Comparison of ENCODE assay signal across 26 mouse cellular contexts in genomic region chr3:9355875-9356274, GRCm38 (mm10).
DNase-seq lines count a peak whose midpoint lies in the region; ATAC-seq and TF ChIP-seq lines count a peak whose summit lies in the region.
"Had no signal": no experiment of that assay in that cellular context is flagged by ENCODE, and none has a peak within 500 bp of the region (broad histone marks: within the 10 kb centered on the region; RNA-seq: fewer than 3 reads in every experiment).

No protein-coding gene starts in this region.

- no peak overlapping the region for H3K4me2 ChIP-seq in forebrain, embryonic 12.5 days
- no peak overlapping the region for H3K4me2 ChIP-seq in forebrain, embryonic 13.5 days
- H3K4me2 ChIP-seq in midbrain, embryonic 11.5 days: no peak overlapping the region
- no peak overlapping the region for H3K4me2 ChIP-seq in midbrain, postnatal 0 days (ENCODE audit: low read depth, low read length, poor library complexity, severe bottlenecking)
- H3K4me2 ChIP-seq in stomach, embryonic 15.5 days: no peak overlapping the region
- no peak overlapping the region for H3K4me2 ChIP-seq in stomach, postnatal 0 days (replicated peaks; ENCODE audit: low read depth)
- H3K4me2 ChIP-seq: hindbrain, embryonic 15.5 days; kidney, embryonic 15.5 days had no signal

- no peak for TF ChIP-seq CTCF in midbrain, postnatal 0 days (IDR thresholded peaks at IDR 0.05)
- no peak for TF ChIP-seq CTCF in stomach, postnatal 0 days (IDR thresholded peaks at IDR 0.05; ENCODE audit: low read depth)

- peak; percentile 57; the same call in 1 of the 2 replicates for ATAC-seq in forebrain, embryonic 12.5 days (ENCODE audit: low FRiP score)
- ATAC-seq in forebrain, embryonic 13.5 days: no peak
- ATAC-seq in midbrain, embryonic 11.5 days (ENCODE audit: low FRiP score): peak; percentile 55; the same call in 1 of the 2 replicates
- no peak for ATAC-seq in midbrain, postnatal 0 days (ENCODE audit: low FRiP score)
- peak; percentile 68; the same call in 1 of the 2 replicates for ATAC-seq in stomach, embryonic 15.5 days (ENCODE audit: insufficient read depth, low FRiP score, low read depth)
- no peak for ATAC-seq in stomach, postnatal 0 days (ENCODE audit: low FRiP score, low TSS enrichment)
- ATAC-seq in erythroid progenitor cell, adult 5-6 weeks (replicated peaks; ENCODE audit: low FRiP score, poor library complexity, severe bottlenecking): no peak
- ATAC-seq: CD4-positive, CD25-positive, alpha-beta regulatory T cell, adult 4 months; lung, postnatal 0 days; Patski had no signal

- no peak for TF ChIP-seq EP300 in stomach, postnatal 0 days (optimal IDR thresholded peaks at IDR 0.05)

- H3K36me3 ChIP-seq in forebrain, embryonic 12.5 days (replicated peaks): no peaks in the 10 kb centered on the region
- no peaks in the 10 kb centered on the region for H3K36me3 ChIP-seq in forebrain, embryonic 13.5 days (ENCODE audit: poor library complexity, severe bottlenecking)
- no peaks in the 10 kb centered on the region for H3K36me3 ChIP-seq in midbrain, embryonic 11.5 days (ENCODE audit: control insufficient read depth, insufficient read depth, low read length)
- no peaks in the 10 kb centered on the region for H3K36me3 ChIP-seq in midbrain, postnatal 0 days (ENCODE audit: insufficient read depth, low read length)
- H3K36me3 ChIP-seq in stomach, embryonic 15.5 days: no peaks in the 10 kb centered on the region
- H3K36me3 ChIP-seq in stomach, postnatal 0 days (ENCODE audit: control insufficient read depth, insufficient read depth, low read length): no peaks in the 10 kb centered on the region
- H3K36me3 ChIP-seq: embryonic facial prominence, embryonic 10.5 days; forebrain, embryonic 10.5 days; G1E; hindbrain, embryonic 15.5 days; kidney, embryonic 15.5 days had no signal

- H3K27me3 ChIP-seq in forebrain, embryonic 12.5 days: peaks cover 5% of the 10 kb centered on the region; the same call in 1 of the 2 replicates
- no peaks in the 10 kb centered on the region for H3K27me3 ChIP-seq in forebrain, embryonic 13.5 days
- H3K27me3 ChIP-seq in midbrain, embryonic 11.5 days (ENCODE audit: control insufficient read depth, insufficient read depth, low read length): no peaks in the 10 kb centered on the region; the same call in 1 of the 2 replicates
- no peaks in the 10 kb centered on the region for H3K27me3 ChIP-seq in midbrain, postnatal 0 days (ENCODE audit: insufficient read depth, low read length)
- no peaks in the 10 kb centered on the region for H3K27me3 ChIP-seq in stomach, embryonic 15.5 days (replicated peaks)
- no peaks in the 10 kb centered on the region for H3K27me3 ChIP-seq in stomach, postnatal 0 days (ENCODE audit: control insufficient read depth, insufficient read depth, low read length)
- H3K27me3 ChIP-seq: hindbrain, embryonic 15.5 days; kidney, embryonic 15.5 days had no signal

- no peak overlapping the region for H3K27ac ChIP-seq in forebrain, embryonic 12.5 days
- no peak overlapping the region for H3K27ac ChIP-seq in forebrain, embryonic 13.5 days
- H3K27ac ChIP-seq in midbrain, embryonic 11.5 days (ENCODE audit: low read depth, low read length): no peak overlapping the region
- H3K27ac ChIP-seq in midbrain, postnatal 0 days (ENCODE audit: low read depth, low read length): no peak overlapping the region
- H3K27ac ChIP-seq in stomach, embryonic 15.5 days: no peak overlapping the region
- no peak overlapping the region for H3K27ac ChIP-seq in stomach, postnatal 0 days (replicated peaks)
- H3K27ac ChIP-seq: embryonic facial prominence, embryonic 10.5 days; forebrain, embryonic 10.5 days; gastrocnemius, adult 2 months; hindbrain, embryonic 15.5 days; kidney, embryonic 15.5 days; macrophage had no signal

- DNase-seq in midbrain, embryonic 11.5 days (ENCODE audit: low spot score, missing footprints): no peak
- no peak for DNase-seq in midbrain, postnatal 0 days (ENCODE audit: low spot score)
- DNase-seq in stomach, postnatal 0 days (ENCODE audit: low spot score): no peak
- DNase-seq: adrenal gland, adult 8-10 months; cerebellum, adult 2 months; cerebellum, postnatal 25 days; gastrocnemius, adult 2 months; kidney, adult 11 months; kidney, postnatal 36 days; layer of hippocampus, postnatal 36 days; right cerebral cortex, postnatal 25 days; spleen, adult 18-20 months; thymus, postnatal 14 days had no signal

- no peak overlapping the region for H3K4me3 ChIP-seq in forebrain, embryonic 12.5 days (replicated peaks)
- no peak overlapping the region for H3K4me3 ChIP-seq in forebrain, embryonic 13.5 days
- no peak overlapping the region for H3K4me3 ChIP-seq in midbrain, embryonic 11.5 days (ENCODE audit: low read depth, low read length)
- no peak overlapping the region for H3K4me3 ChIP-seq in midbrain, postnatal 0 days (ENCODE audit: low read depth, low read length)
- H3K4me3 ChIP-seq in stomach, embryonic 15.5 days (replicated peaks): no peak overlapping the region
- H3K4me3 ChIP-seq in stomach, postnatal 0 days (ENCODE audit: low read depth, low read length): no peak overlapping the region
- H3K4me3 ChIP-seq: embryonic facial prominence, embryonic 10.5 days; forebrain, embryonic 10.5 days; gastrocnemius, adult 2 months; hindbrain, embryonic 15.5 days; kidney, embryonic 15.5 days had no signal

- H3K9me3 ChIP-seq in forebrain, embryonic 12.5 days: no peaks in the 10 kb centered on the region
- no peaks in the 10 kb centered on the region for H3K9me3 ChIP-seq in forebrain, embryonic 13.5 days (replicated peaks)
- H3K9me3 ChIP-seq in midbrain, embryonic 11.5 days (ENCODE audit: control insufficient read depth, low read length): no peaks in the 10 kb centered on the region
- no peaks in the 10 kb centered on the region for H3K9me3 ChIP-seq in midbrain, postnatal 0 days (ENCODE audit: low read length)
- no peaks in the 10 kb centered on the region for H3K9me3 ChIP-seq in stomach, embryonic 15.5 days
- H3K9me3 ChIP-seq in stomach, postnatal 0 days (ENCODE audit: control insufficient read depth, low read length): no peaks in the 10 kb centered on the region
- H3K9me3 ChIP-seq: embryonic facial prominence, embryonic 10.5 days; forebrain, embryonic 10.5 days; G1E; hindbrain, embryonic 15.5 days; kidney, embryonic 15.5 days had no signal

- H3K4me1 ChIP-seq in forebrain, embryonic 12.5 days: 0 out of 2 replicates have a peak, but pooled peaks cover 3% of the 10 kb centered on the region
- H3K4me1 ChIP-seq in forebrain, embryonic 13.5 days: no peaks in the 10 kb centered on the region
- H3K4me1 ChIP-seq in midbrain, embryonic 11.5 days (ENCODE audit: control insufficient read depth, insufficient read depth, low read length): no peaks in the 10 kb centered on the region
- no peaks in the 10 kb centered on the region for H3K4me1 ChIP-seq in midbrain, postnatal 0 days (ENCODE audit: insufficient read depth, low read length)
- no peaks in the 10 kb centered on the region for H3K4me1 ChIP-seq in stomach, embryonic 15.5 days
- no peaks in the 10 kb centered on the region for H3K4me1 ChIP-seq in stomach, postnatal 0 days (replicated peaks; ENCODE audit: control insufficient read depth, insufficient read depth)
- H3K4me1 ChIP-seq: hindbrain, embryonic 15.5 days had no signal

- no peak overlapping the region for H3K9ac ChIP-seq in forebrain, embryonic 12.5 days
- no peak overlapping the region for H3K9ac ChIP-seq in forebrain, embryonic 13.5 days
- no peak overlapping the region for H3K9ac ChIP-seq in midbrain, embryonic 11.5 days (ENCODE audit: low read length)
- no peak overlapping the region for H3K9ac ChIP-seq in midbrain, postnatal 0 days (replicated peaks; ENCODE audit: low read length, poor library complexity, severe bottlenecking)
- H3K9ac ChIP-seq in stomach, embryonic 15.5 days: no peak overlapping the region
- no peak overlapping the region for H3K9ac ChIP-seq in stomach, postnatal 0 days (ENCODE audit: low read length)
- H3K9ac ChIP-seq: hindbrain, embryonic 15.5 days; kidney, embryonic 15.5 days had no signal

- 57% methylated on average over 4 of the region's 4 CpGs for WGBS in forebrain, embryonic 12.5 days
- WGBS in forebrain, embryonic 13.5 days: 52% methylated on average over 4 of the region's 4 CpGs
- WGBS in midbrain, embryonic 11.5 days: 78% methylated on average over 4 of the region's 4 CpGs
- 56% methylated on average over 4 of the region's 4 CpGs for WGBS in midbrain, postnatal 0 days
- WGBS in stomach, embryonic 15.5 days: 53% methylated on average over 4 of the region's 4 CpGs
- 61% methylated on average over 4 of the region's 4 CpGs for WGBS in stomach, postnatal 0 days

Comparison
In these comparisons a context has a peak if more than half of its experiments do, and no peak if none do; other contexts are left out.
1. ATAC-seq: peak in forebrain, embryonic 12.5 days (single experiment), midbrain, embryonic 11.5 days (single experiment) and stomach, embryonic 15.5 days (single experiment); none in forebrain, embryonic 13.5 days (single experiment), midbrain, postnatal 0 days (single experiment), stomach, postnatal 0 days (single experiment) and erythroid progenitor cell, adult 5-6 weeks (single experiment).